Mouse (Mus musculus) central nervous system, embryonic 11.5 days (tissue): ENCODE data around the gene Bloc1s1. TPM values are rescaled to one million over a fixed set of nuclear protein-coding genes. Genes with fewer than 3 reads are reported as not detected.

Source experiments
- polyA plus RNA-seq: library from polyadenylated mRNA; depleted of rRNA; stranded (reverse); fragments of >200 nt; gene quantifications from 2 replicates; pipeline ENCODE4 v1.2.3, GENCODE M21; 2012; rRNA removed

Gene Bloc1s1
- polyA plus RNA-seq: 223 and 301 TPM in 2 replicates

DNA sequence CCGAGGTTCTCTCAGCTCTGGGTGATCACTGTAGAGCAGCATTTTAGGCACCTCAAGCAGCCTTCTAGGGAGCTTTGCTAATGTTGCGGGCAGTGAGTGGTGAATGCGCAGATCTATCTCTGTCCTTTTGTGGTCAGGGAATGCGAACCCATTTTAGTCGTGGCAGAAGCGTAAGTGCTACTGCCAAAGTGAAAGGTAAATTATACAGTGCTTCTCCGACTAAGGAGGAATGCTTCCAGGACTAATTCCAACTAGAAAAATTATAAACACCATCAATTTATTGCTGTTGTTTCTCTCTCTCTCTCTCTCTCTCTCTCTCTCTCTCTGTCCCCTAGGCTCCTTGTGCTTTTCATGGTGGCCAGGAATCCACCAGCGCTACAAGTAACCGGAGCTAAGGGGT is at the start of gene Bloc1s1:
Bloc1s1 (minus strand) TSS at position 101 of the 400 bp plus-strand sequence.

GRCm38 (mm10) chr10:128960590-128961584 is 37.1 kb upstream of the Bloc1s1 start, which contains the start of gene Mettl7b:
TSS of gene Mettl7b (minus strand) at chr10:128960988.

DNA sequence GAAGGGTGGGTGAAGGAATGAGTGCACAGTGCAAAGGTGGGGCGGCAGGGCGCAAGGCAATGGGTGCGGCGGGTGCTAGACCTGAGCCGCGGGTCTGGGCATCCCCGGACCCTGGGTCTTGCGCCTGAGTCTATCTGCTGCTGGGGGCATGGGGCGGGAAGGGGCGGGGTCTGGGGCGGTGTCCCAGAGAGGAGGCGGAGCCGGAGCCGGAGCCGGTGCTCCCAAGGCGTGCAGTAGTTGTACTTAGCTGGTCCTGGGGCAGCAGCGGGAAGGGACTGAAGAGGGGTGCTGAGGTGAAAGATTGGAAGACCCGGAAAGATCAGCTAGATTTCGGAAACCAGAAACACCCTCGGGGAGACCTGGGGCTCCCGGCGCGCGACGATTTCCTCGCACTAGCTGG is 9.7 kb upstream of the Bloc1s1 start, which contains the start of gene Itga7:
Itga7 (plus strand) TSS at position 245 of the 400 bp plus-strand sequence.

GRCm38 (mm10) chr10:128922822-128923012 is 1.1 kb downstream of the Bloc1s1 start, which contains the start of gene Rdh5:
TSS of gene Rdh5 (minus strand) at chr10:128922888.

DNA sequence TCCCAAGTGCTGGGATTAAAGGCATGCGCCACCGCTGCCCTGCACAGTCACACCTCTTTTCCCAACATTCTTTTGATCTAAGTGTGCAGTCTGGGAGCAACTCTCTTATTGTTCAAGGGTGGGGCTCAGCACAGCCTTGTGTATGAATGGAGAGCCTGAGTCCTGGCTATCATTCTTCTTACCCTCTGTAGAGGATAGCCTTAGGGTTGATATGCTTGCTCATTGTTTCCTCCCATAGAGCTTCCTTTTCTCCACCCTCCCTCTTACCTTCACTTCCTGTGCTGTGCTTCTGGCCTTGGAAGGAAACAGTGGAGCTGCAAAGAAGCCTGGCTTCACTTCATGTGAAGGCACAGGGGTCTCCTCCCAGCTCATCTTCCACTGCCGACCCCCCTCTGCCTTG is 23.1 kb downstream of the Bloc1s1 start, which contains the start of gene Cd63:
Cd63 (plus strand) TSS at position 292 of the 400 bp plus-strand sequence.

GRCm38 (mm10) chr10:128891296-128892094 is 32.3 kb downstream of the Bloc1s1 start, which contains the start of gene Gdf11:
TSS of gene Gdf11 (minus strand) at chr10:128891718.

Other genes starting within 250 kb of the Bloc1s1 start
- 10.3 and 11.9 TPM in 2 replicates for gene Suox, start 250.0 kb downstream of the Bloc1s1 start, polyA plus RNA-seq
- gene Rab5b, start 227.8 kb downstream of the Bloc1s1 start, polyA plus RNA-seq: 46.7 and 74.5 TPM in 2 replicates
- 2.6 TPM in 2 replicates for gene Pmel, start 219.8 kb downstream of the Bloc1s1 start, polyA plus RNA-seq
- 66.7 and 98.8 TPM in 2 replicates for gene Cdk2, start 219.0 kb downstream of the Bloc1s1 start, polyA plus RNA-seq
- 6.9 and 8.4 TPM in 2 replicates for gene Dgka, start 179.2 kb downstream of the Bloc1s1 start, polyA plus RNA-seq
- gene Pym1, start 176.1 kb downstream of the Bloc1s1 start, polyA plus RNA-seq: 67.9 and 89.4 TPM in 2 replicates
- gene Mmp19, start 133.1 kb downstream of the Bloc1s1 start, polyA plus RNA-seq: 0.63 and 0.98 TPM in 2 replicates
- gene Dnajc14, start 120.0 kb downstream of the Bloc1s1 start, polyA plus RNA-seq: 31.5 and 33.5 TPM in 2 replicates
- 20.1 and 26.3 TPM in 2 replicates for gene Tmem198b, start 119.7 kb downstream of the Bloc1s1 start, polyA plus RNA-seq
- 179 and 285 TPM in 2 replicates for gene Sarnp, start 106.7 kb downstream of the Bloc1s1 start, polyA plus RNA-seq
- 28.3 and 45.2 TPM in 2 replicates for gene Ormdl2, start 102.4 kb downstream of the Bloc1s1 start, polyA plus RNA-seq
- 17.2 and 21.7 TPM in 2 replicates for gene Gdf11, start 32.3 kb downstream of the Bloc1s1 start, polyA plus RNA-seq
- 82.1 and 143 TPM in 2 replicates for gene Cd63, start 23.0 kb downstream of the Bloc1s1 start, polyA plus RNA-seq
- gene Rdh5, start 1.1 kb downstream of the Bloc1s1 start, polyA plus RNA-seq: 14.8 and 16.9 TPM in 2 replicates
- 3.0 and 4.4 TPM in 2 replicates for gene Itga7, start 9.8 kb upstream of the Bloc1s1 start, polyA plus RNA-seq
- 0.04 TPM in 1 of 2 replicates, not detected in the other for gene Mettl7b, start 37.0 kb upstream of the Bloc1s1 start, polyA plus RNA-seq
- gene Olfr9, start 65.4 kb upstream of the Bloc1s1 start, polyA plus RNA-seq: not detected in 2 replicates
- not detected in 2 replicates for gene Olfr763, start 86.8 kb upstream of the Bloc1s1 start, polyA plus RNA-seq
- not detected in 2 replicates for gene Olfr764-ps1, start 115.9 kb upstream of the Bloc1s1 start, polyA plus RNA-seq
- gene Olfr765, start 126.0 kb upstream of the Bloc1s1 start, polyA plus RNA-seq: not detected in 2 replicates
- gene Olfr766-ps1, start 144.9 kb upstream of the Bloc1s1 start, polyA plus RNA-seq: not detected in 2 replicates
- not detected in 2 replicates for gene Olfr767, start 158.9 kb upstream of the Bloc1s1 start, polyA plus RNA-seq
- gene Olfr768, start 175.3 kb upstream of the Bloc1s1 start, polyA plus RNA-seq: not detected in 2 replicates
- not detected in 2 replicates for gene Olfr769, start 193.8 kb upstream of the Bloc1s1 start, polyA plus RNA-seq
- not detected in 2 replicates for gene Olfr770, start 215.0 kb upstream of the Bloc1s1 start, polyA plus RNA-seq
- gene Olfr771, start 240.7 kb upstream of the Bloc1s1 start, polyA plus RNA-seq: not detected in 2 replicates